Mouse (Mus musculus) spleen, adult 2 months (tissue): ENCODE data around the gene Smg1. TPM values are rescaled to one million over a fixed set of nuclear protein-coding genes. Genes with fewer than 3 reads are reported as not detected.

Experiments
- DNase-seq, 2 experiments: peaks; one replicate each; pipeline versions ENCODE4 v3.0.0 to v3.0.0-alpha.2; 2012 to 2021; ENCODE audit warnings: low spot score in 2 of 2, low read depth in 1 of 2
- H3K27ac ChIP-seq: fragments of 200-500 bp; 2 replicates; pipeline ENCODE4 v1.5.1; 2012; ENCODE audit warnings: low read length, inconsistent platforms; ENCODE audit not compliant: insufficient read depth
- H3K27me3 ChIP-seq: fragments of 200-500 bp; 2 replicates; pipeline ENCODE4 v1.6.1; 2012; ENCODE audit warnings: mild to moderate bottlenecking, moderate library complexity, low read length, inconsistent platforms; ENCODE audit not compliant: control insufficient read depth, insufficient read depth
- H3K36me3 ChIP-seq: fragments of 200-500 bp; 2 replicates; pipeline ENCODE4 v1.6.1; 2012; ENCODE audit warnings: mild to moderate bottlenecking, low read length, inconsistent platforms; ENCODE audit not compliant: control insufficient read depth, insufficient read depth
- H3K4me1 ChIP-seq: fragments of 200-500 bp; 2 replicates; pipeline ENCODE4 v1.6.1; 2011; ENCODE audit warnings: inconsistent platforms; ENCODE audit not compliant: control insufficient read depth, insufficient read depth, insufficient read length
- H3K4me3 ChIP-seq: fragments of 200-500 bp; 2 replicates; pipeline ENCODE4 v1.5.1; 2011; ENCODE audit warnings: mild to moderate bottlenecking, inconsistent platforms; ENCODE audit not compliant: insufficient read depth, insufficient read length; ENCODE audit errors: extremely low read depth
- CTCF ChIP-seq: fragments of 200-500 bp; IDR thresholded peaks from 2 replicates; pipeline ENCODE4 v1.5.1; 2011; ENCODE audit warnings: mild to moderate bottlenecking, inconsistent platforms; ENCODE audit not compliant: insufficient read depth, insufficient read length, insufficient replicate concordance; ENCODE audit errors: extremely low read depth
- POLR2A ChIP-seq: fragments of 200-500 bp; IDR thresholded peaks from 2 replicates; pipeline ENCODE4 v1.6.1; 2011; ENCODE audit warnings: low read depth, low read length, inconsistent platforms
- WGBS: fragments of 180-500 bp; shearing (Covaris S2); methylation state at CpG from one replicate; pipeline ENCODE4 v1.1.7; 2018; 5-methylcytosine and 5-hydroxymethylcytosine counted together
- polyA plus RNA-seq: library from polyadenylated mRNA; depleted of rRNA; stranded (reverse); fragments of >200 nt; gene quantifications from 2 replicates; pipeline ENCODE4 v1.2.3, GENCODE M21; 2012

Gene Smg1
- polyA plus RNA-seq, 1 experiment = 32.6 TPM

DNA sequence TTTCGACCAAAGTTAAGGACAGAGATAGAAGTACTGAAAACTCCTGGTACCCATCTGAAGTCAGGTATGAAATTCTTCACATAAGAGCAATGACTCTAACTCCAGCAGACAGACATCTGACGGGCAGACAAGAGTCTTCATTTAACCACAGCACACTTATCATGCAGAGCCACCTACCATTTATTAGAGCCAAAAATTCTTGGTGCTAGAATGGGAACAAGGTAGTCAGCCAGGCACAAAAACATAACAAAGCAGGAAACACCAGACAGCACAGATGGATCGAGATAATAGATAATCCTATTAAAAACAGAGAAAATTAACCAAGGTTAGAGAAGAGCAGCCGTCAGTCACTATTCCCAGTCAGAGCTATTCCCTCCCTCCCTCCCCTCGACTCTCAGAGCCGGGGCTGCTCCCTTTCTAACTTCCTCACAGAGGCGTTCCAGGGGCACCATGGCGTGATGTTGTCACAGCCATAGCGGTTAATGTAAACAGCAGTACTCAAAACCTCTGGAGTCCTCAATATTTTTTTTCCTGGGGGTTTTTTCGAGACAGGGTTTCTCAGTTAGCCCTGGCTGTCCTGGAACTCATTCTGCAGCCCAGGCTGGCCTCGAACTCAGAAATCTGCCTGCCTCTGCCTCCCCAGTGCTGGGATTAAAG is 117.1 kb downstream of the Smg1 start:
- DNase-seq = no peak
- H3K4me1 ChIP-seq = peaks cover 3% of the 10 kb centered on the region
- WGBS = 82% methylated on average over 11 of the region's 11 CpGs
- peaks cover 19% of the 10 kb centered on the region for H3K36me3 ChIP-seq
- H3K27me3 ChIP-seq = no peaks in the 10 kb centered on the region
- H3K4me3 ChIP-seq = no peak overlapping the region
- H3K27ac ChIP-seq = no peak overlapping the region
- TF ChIP-seq CTCF (no peak), POLR2A (no peak)

DNA sequence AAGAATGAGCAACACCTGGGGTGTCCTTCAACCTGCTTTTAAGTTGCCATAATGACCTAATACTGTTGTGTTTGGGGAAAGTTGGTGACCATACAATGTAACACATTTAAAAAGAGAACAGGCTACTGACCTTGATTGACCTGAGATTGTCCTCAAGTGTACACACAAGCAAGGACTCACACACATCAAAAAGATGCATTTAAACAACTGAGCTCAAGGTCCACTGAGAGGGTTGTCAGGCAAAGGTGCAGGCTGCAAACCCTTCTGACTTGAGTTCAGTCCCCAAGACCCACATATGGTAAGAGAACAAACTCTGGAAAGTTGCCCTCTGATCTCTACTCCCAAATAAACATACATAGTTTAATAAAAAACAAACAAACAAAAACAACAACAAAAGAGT is 117.7 kb downstream of the Smg1 start:
- H3K27me3 ChIP-seq = no peaks in the 10 kb centered on the region
- no peak overlapping the region for H3K27ac ChIP-seq
- no peak overlapping the region for H3K4me3 ChIP-seq
- no peak for DNase-seq
- H3K36me3 ChIP-seq = peaks cover 21% of the 10 kb centered on the region
- TF ChIP-seq POLR2A = no peak
- TF ChIP-seq CTCF = no peak
- peaks cover 8% of the 10 kb centered on the region for H3K4me1 ChIP-seq

DNA sequence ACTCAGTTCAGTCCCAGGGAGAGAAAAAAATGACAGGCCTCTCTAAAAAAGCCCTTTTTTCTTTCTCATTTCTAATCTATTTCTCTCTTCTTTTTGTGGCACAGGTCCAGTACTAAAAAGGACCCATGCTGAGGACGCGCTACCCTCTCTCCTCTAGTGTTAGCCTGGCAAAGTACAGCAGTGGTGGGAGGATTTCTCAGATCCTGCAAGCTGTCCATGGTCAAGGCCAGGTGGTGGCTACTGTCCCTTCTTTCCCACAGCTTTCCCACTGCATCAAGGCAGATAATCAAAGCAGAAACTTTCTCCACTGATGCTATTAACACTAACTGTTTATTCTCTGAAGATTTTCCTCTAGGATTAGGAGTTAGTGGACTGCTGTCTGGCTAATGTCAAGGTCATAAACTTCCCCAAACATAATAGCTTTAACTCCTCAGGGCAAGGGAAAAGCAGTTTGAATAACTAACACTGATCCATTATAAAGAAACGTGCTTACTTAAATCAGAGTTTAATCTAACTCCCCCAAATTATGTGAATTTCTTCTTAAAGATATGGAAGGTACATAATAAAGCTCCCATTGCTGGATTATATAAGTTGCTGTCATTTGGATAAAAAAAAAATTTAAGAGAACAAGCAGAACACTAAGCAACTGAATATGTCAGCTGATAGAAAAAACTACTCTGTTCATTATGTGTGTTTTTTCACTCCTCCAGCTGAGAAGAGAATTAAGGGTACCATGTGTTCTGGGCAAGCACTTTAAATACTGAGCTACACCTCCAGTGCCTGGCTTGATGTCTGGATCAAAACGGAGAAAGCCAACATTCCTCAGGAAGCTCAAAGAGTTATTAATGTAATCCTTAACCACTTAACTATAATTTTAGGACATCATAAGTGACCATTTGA is 119.7 kb downstream of the Smg1 start:
- H3K27ac ChIP-seq = no peak overlapping the region
- no peak for TF ChIP-seq POLR2A
- no peak for TF ChIP-seq CTCF

DNA sequence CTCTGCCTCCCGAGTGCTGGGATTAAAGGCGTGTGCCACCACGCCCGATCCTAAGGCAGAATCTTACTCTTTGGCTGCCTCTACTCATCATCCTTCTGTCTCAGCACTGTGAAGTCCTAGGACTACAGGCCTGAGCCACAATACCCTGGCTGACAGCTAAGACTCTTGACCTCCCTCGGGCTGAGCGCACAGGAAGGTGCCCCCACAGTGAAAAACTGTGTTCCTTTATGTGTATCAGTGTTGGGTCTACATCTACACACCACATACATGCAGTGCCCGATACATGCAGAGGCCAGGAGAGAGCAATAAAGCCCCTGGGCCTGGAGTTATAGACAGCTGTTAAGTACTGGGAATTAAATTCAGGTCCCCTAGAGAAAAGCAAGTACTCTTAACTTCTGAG is 121.2 kb downstream of the Smg1 start:
- no peak overlapping the region for H3K4me3 ChIP-seq
- peaks cover 26% of the 10 kb centered on the region for H3K36me3 ChIP-seq
- no peak overlapping the region; the same call in 1 of the 2 replicates for H3K27ac ChIP-seq
- WGBS = 93% methylated on average over 7 of the region's 7 CpGs
- no peaks in the 10 kb centered on the region for H3K27me3 ChIP-seq
- no peak for DNase-seq
- H3K4me1 ChIP-seq = peaks cover 16% of the 10 kb centered on the region; the same call in 1 of the 2 replicates
- no peak for TF ChIP-seq POLR2A
- no peak for TF ChIP-seq CTCF

More for the DNA sequence above, 119.7 kb downstream of the Smg1 start:
- DNase-seq = no peak
- H3K36me3 ChIP-seq = peaks cover 25% of the 10 kb centered on the region
- WGBS = 95% methylated on average over 4 of the region's 4 CpGs
- no peaks in the 10 kb centered on the region for H3K27me3 ChIP-seq
- H3K4me1 ChIP-seq = peaks cover 16% of the 10 kb centered on the region
- no peak overlapping the region for H3K4me3 ChIP-seq

DNA sequence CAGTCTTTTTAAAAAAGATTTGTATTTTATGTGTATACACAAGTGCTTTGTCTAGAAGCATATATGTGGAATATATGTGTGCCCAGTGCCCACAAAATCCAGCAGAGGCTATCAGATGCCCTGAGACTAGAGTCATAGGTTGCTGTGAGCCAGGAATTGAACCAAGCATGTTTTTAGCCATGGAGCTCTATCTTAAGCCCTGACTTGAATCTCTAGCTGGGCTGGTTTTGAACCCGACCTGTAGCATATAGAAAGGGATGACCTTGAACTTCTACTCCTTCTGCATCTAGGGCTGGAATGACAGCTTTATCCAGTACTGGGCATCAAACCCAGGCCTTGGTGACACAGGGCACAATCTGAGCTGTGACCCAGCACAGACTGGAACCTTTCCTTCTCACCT is 122.8 kb downstream of the Smg1 start:
- TF ChIP-seq POLR2A = no peak
- no peak for TF ChIP-seq CTCF
- Histone ChIP-seq H3K36me3 (peaks cover 15% of the 10 kb centered on the region), H3K27me3 (no peaks in the 10 kb centered on the region), H3K4me1 (peaks cover 20% of the 10 kb centered on the region; the same call in 1 of the 2 replicates), H3K27ac (peak overlapping the region; percentile 89), H3K4me3 (no peak overlapping the region)
- 83% methylated on average over 1 of the region's 1 CpGs for WGBS
- DNase-seq = no peak

DNA sequence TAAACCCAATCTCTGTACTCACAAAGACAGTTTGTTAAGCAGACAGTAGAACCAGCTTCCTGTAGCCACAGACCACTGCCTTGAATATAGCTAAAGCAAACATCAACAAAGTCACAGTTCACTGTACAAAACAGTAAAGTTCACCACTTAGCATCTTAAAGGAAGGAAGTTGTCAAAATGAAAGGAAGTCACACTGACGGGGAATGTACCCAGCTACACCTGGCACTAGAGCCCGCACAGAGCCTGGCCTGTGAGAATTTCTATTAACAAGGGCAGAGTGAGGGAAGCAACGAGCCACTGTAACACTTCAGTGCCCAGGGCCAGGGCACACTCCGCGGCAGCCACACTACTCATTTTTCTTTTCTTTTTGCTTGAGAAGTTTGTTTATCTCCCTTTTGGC is 123.5 kb downstream of the Smg1 start:
- TF ChIP-seq POLR2A = no peak
- TF ChIP-seq CTCF = no peak
- peak overlapping the region; percentile 89 for H3K27ac ChIP-seq
- peaks cover 15% of the 10 kb centered on the region for H3K36me3 ChIP-seq
- no peak overlapping the region for H3K4me3 ChIP-seq
- WGBS = 6% methylated on average over 5 of the region's 5 CpGs
- H3K27me3 ChIP-seq = no peaks in the 10 kb centered on the region
- H3K4me1 ChIP-seq = peaks cover 22% of the 10 kb centered on the region; the same call in 1 of the 2 replicates
- DNase-seq = peak; percentile 61 to 70

DNA sequence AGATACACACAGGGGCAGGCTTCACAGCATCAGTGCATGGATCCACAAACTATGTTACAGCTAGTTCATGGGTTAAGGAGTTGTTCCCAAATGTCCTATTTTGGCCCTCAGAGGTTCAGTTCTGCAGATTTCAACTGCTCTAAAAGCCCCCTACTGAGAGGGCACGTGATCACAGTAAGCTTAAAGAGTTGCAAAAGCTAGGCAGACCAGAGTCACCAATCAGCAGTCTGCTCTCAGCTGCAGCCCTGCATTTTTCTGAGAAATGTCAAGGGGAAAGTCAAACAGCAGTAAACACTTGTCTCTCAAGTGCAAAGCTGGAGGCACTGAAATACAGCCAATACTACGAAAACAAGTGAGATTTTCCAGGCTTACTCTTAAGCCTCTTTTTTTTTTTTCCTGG is 124.3 kb downstream of the Smg1 start:
- H3K36me3 ChIP-seq = peaks cover 17% of the 10 kb centered on the region
- no peak for DNase-seq
- TF ChIP-seq CTCF (no peak), POLR2A (no peak)
- no peaks in the 10 kb centered on the region for H3K27me3 ChIP-seq
- H3K4me1 ChIP-seq = peaks cover 26% of the 10 kb centered on the region
- H3K27ac ChIP-seq = peak overlapping the region; percentile 67
- WGBS = 59% methylated on average over 2 of the region's 2 CpGs
- H3K4me3 ChIP-seq = no peak overlapping the region
